Mouse (Mus musculus) ES-E14 (cell line): ENCODE measurements around the gene Thap11.

Experiments
- ZC3H11A ChIP-seq: IDR thresholded peaks from 2 replicates; pipeline ENCODE4 v1.6.1; 2012; ENCODE audit warnings: low read depth, mild to moderate bottlenecking, inconsistent platforms, low read length, borderline replicate concordance
- ZNF384 ChIP-seq: IDR thresholded peaks from 2 replicates; pipeline ENCODE4 v1.6.1; 2012; ENCODE audit warnings: low read depth, low read length, inconsistent platforms

- TF ChIP-seq ZC3H11A (no peak), ZNF384 (no peak)
These were observed 43.0 kb downstream of the Thap11 start for GRCm38 (mm10) chr8:105897801-105898480.
